Mouse (Mus musculus): ENCODE data around the gene Tcf3. TPM values are rescaled to one million over a fixed set of nuclear protein-coding genes. Genes with fewer than 3 reads are reported as not detected.
A peak's percentile ranks its signal among the peaks of the same experiment; 100 is the strongest.

Gene Tcf3
- total RNA-seq (2012; rRNA removed) (179 and 207 TPM in 2 replicates), total RNA-seq (2014; rRNA removed) (139 and 146 TPM in 2 replicates), polyA plus RNA-seq (2012; ENCODE audit: insufficient read length, low read depth) (208 and 223 TPM in 2 replicates)

GRCm38 (mm10) chr10:80433513-80434232 is at the start of gene Tcf3:
TSS of gene Tcf3 (minus strand) at chr10:80433647.
- Histone ChIP-seq H3K79me2 (replicated peaks; ENCODE audit: control insufficient read depth, extremely low read depth, insufficient read depth, poor library complexity, severe bottlenecking) (peaks cover 41% of the 10 kb centered on the region), H3K9me3 (replicated peaks; ENCODE audit: low read length) (no peaks in the 10 kb centered on the region), H3K4me3 (replicated peaks in 1 of 3; ENCODE audit: low read depth in 2 of 3, low read length in 2 of 3, poor library complexity in 1 of 3) (peak within 1 kb of the TSS; percentile 97 to 99 (median 97)), H3K36me3 (replicated peaks in 1 of 2; ENCODE audit: control insufficient read depth in 1 of 2, insufficient read depth in 1 of 2, low read length in 1 of 2) (peaks cover 14 to 22% of the 10 kb centered on the region in 2 experiments), H3K4me2 (ENCODE audit: insufficient read depth, low read depth, poor library complexity, severe bottlenecking) (peak within 1 kb of the TSS; percentile 82; the same call in 1 of the 2 replicates), H3K27me3 (replicated peaks) (no peaks in the 10 kb centered on the region), H3K9ac (ENCODE audit: insufficient read depth, low read depth) (peak within 1 kb of the TSS; percentile 99), H3K27ac (ENCODE audit: insufficient read depth, low read depth) (peak within 1 kb of the TSS; percentile 96), H3K4me1 (ENCODE audit: control insufficient read depth in 1 of 2, insufficient read depth in 2 of 2) (peaks cover 27 to 51% of the 10 kb centered on the region in 2 experiments)
- dilution Hi-C loops (cut with MboI; ENCODE audit: extremely low pct_ligation_motif_present, extremely low pct_unique_long_range_greater_than_20kb, low sequenced_read_pairs), result no loop called here
- DNase-seq (ENCODE audit: extremely low read depth), result peak; percentile 98
- peak; percentile 80 for TF ChIP-seq HCFC1 (IDR thresholded peaks at IDR 0.05; ENCODE audit: low read depth, low read length)
- no peak for TF ChIP-seq UBTF (IDR thresholded peaks at IDR 0.05; ENCODE audit: low read depth, low read length)
- TF ChIP-seq NRF1 (IDR thresholded peaks at IDR 0.05; ENCODE audit: low read depth, low read length), result peak; percentile 7; the same call in 1 of the 2 replicates
- peak; percentile 83 for TF ChIP-seq TBP (conservative IDR thresholded peaks at IDR 0.05; ENCODE audit: low read depth, low read length)
- TF ChIP-seq POLR2AphosphoS2 (IDR thresholded peaks at IDR 0.05; ENCODE audit: low read depth, low read length), result no peak
- no peak for TF ChIP-seq MAFK (IDR thresholded peaks at IDR 0.05; ENCODE audit: insufficient replicate concordance, low read length)
- peak; percentile 46; the same call in 1 of the 2 replicates for TF ChIP-seq TCF12 (IDR thresholded peaks at IDR 0.05; ENCODE audit: low read depth, low read length)
- TF ChIP-seq MEF2A (IDR thresholded peaks at IDR 0.05; ENCODE audit: borderline replicate concordance, low read depth, low read length), result no peak
- TF ChIP-seq SIN3A (IDR thresholded peaks at IDR 0.05; ENCODE audit: low read length), result peak; percentile 70
- TF ChIP-seq IRF4 (IDR thresholded peaks at IDR 0.05; ENCODE audit: low read depth, low read length), result peak; percentile 30; the same call in 1 of the 2 replicates
- TF ChIP-seq ELF1 (IDR thresholded peaks at IDR 0.05; ENCODE audit: low read depth, low read length), result peak; percentile 74
- TF ChIP-seq POLR2A (IDR thresholded peaks at IDR 0.05; ENCODE audit: low read depth, low read length), result peak; percentile 68; the same call in 1 of the 2 replicates
- TF ChIP-seq E2F4 (IDR thresholded peaks at IDR 0.05; ENCODE audit: insufficient replicate concordance, low read depth, low read length), result peak; percentile 85; the same call in 1 of the 2 replicates
- TF ChIP-seq USF2 (conservative IDR thresholded peaks at IDR 0.05; ENCODE audit: low read depth, low read length), result no peak
- TF ChIP-seq KAT2A (IDR thresholded peaks at IDR 0.05; ENCODE audit: insufficient replicate concordance, low read length), result peak; percentile 98
- peak; percentile 98 for TF ChIP-seq CHD2 (IDR thresholded peaks at IDR 0.05; ENCODE audit: low read length)
- TF ChIP-seq CTCF (conservative IDR thresholded peaks at IDR 0.05 in 1 of 2, IDR thresholded peaks at IDR 0.05 in 1 of 2; ENCODE audit: low read depth in 2 of 2, low read length in 2 of 2), result no peak
- peak; percentile 78; the same call in 1 of the 2 replicates for TF ChIP-seq NELFE (IDR thresholded peaks at IDR 0.05; ENCODE audit: low read depth, low read length)
- TF ChIP-seq MAZ (IDR thresholded peaks at IDR 0.05; ENCODE audit: low read depth, low read length), result no peak
- no peak for TF ChIP-seq SMC3 (IDR thresholded peaks at IDR 0.05; ENCODE audit: low read depth, low read length)
- in situ Hi-C loops (cut with MboI; ENCODE audit: low pct_ligation_motif_present, low pct_unique_long_range_greater_than_20kb, low sequenced_read_pairs), result loop anchor here (25.0 kb wide), 1 partner anchor 254 kb away; the partner anchor contains the start of gene Mknk2

Measured in CH12.LX (cell line).